Mouse (Mus musculus) bone marrow, adult 2 months (tissue): ENCODE measurements around the gene Trim63. TPM values are rescaled to one million over a fixed set of nuclear protein-coding genes. Genes with fewer than 3 reads are reported as not detected.
"Not testable (repeated sequence)": the region's sequence is repeated elsewhere in the genome, so short reads cannot be mapped to it uniquely, and the experiment has no call there.

Source experiments
- H3K27ac ChIP-seq: fragments of 200-500 bp; 2 replicates; pipeline ENCODE4 v1.5.1; 2012; ENCODE audit warnings: low read depth, mild to moderate bottlenecking, control low read depth, inconsistent platforms, low read length; ENCODE audit not compliant: control insufficient read depth, poor library complexity, insufficient read depth
- H3K4me1 ChIP-seq: fragments of 200-500 bp; 2 replicates; pipeline ENCODE4 v1.6.1; 2011; ENCODE audit warnings: low read length; ENCODE audit not compliant: control insufficient read depth, insufficient read depth
- H3K4me3 ChIP-seq: fragments of 200-500 bp; replicated peaks from 2 replicates; pipeline ENCODE3; 2011; ENCODE audit warnings: mild to moderate bottlenecking, low read depth, low read length, control low read depth; ENCODE audit not compliant: control insufficient read depth
- CTCF ChIP-seq: fragments of 200-500 bp; IDR thresholded peaks from 2 replicates; pipeline ENCODE4 v1.5.1; 2011; ENCODE audit warnings: low read length, control low read depth; ENCODE audit not compliant: control insufficient read depth, insufficient read depth
- POLR2A ChIP-seq: fragments of 200-500 bp; IDR thresholded peaks from 2 replicates; pipeline ENCODE4 v1.6.1; 2011; ENCODE audit warnings: low read depth, mild to moderate bottlenecking, control low read depth, low read length, borderline replicate concordance; ENCODE audit not compliant: control insufficient read depth
- WGBS: fragments of 180-500 bp; shearing (Covaris S2); methylation state at CpG from one replicate; pipeline ENCODE4 v1.1.7; 2018; 5-methylcytosine and 5-hydroxymethylcytosine counted together
- polyA plus RNA-seq: library from polyadenylated mRNA; stranded (reverse); fragments of >200 nt; gene quantifications from 2 replicates; pipeline ENCODE4 v1.2.4, GENCODE M21; 2011; ENCODE audit warnings: low replicate concordance; ENCODE audit not compliant: missing spikeins, insufficient read depth, insufficient read length

The Trim63 gene
- polyA plus RNA-seq, 1 experiment: 1.1 TPM

DNA sequence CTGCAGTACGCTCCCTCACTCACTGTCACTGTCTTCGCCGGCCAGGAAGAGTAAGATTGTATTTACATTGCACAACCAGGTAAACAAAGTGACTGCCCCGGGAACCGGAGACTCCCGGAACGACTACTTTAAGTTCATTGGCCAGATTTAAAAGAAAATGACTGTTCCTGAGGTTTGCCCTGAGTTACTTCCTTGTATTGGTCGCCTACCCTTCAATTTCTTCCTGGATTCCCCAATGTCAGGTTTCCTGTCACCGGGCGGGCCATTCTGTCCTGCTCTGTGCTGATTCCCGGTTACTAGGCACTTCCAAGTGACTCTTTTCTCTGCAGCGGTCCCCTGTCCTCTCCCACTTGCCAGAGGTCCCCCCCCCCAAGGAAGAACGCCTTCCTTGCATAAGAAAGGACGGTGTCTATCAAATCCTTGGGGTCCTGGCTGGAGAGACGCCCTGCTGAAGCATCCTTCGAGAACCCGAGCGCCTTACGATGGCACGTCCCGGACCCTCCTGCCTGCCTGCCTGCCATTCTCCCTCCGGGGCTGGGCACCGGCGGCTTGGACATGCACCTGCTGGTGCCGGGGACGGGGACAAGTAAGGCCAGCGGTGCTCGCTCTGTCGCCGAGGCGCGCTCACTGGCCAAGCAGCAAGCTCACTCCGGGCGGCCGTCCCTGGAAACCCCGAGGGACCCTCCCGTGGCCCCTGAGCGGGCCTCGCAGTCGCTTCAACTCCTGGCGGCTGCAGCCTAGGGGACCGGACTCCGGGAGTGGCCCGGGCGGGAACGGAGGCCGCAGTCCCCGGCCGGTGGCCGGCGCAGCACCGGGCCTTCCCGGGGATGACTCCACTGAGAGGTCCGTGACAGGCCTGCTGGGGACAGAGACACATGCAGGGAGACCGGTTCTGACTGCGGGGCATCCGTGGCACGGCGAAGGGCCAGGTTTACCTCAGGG lies 28.4 kb upstream of the Trim63 start:
- Histone ChIP-seq H3K4me1 (peaks cover 2% of the 10 kb centered on the region; the same call in 1 of the 2 replicates), H3K27ac (peak overlapping the region; percentile 41), H3K4me3 (peak overlapping the region; percentile 98)
- under 1% methylated on average over 59 of the region's 59 CpGs for WGBS
- no peak for TF ChIP-seq CTCF
- TF ChIP-seq POLR2A: no peak

DNA sequence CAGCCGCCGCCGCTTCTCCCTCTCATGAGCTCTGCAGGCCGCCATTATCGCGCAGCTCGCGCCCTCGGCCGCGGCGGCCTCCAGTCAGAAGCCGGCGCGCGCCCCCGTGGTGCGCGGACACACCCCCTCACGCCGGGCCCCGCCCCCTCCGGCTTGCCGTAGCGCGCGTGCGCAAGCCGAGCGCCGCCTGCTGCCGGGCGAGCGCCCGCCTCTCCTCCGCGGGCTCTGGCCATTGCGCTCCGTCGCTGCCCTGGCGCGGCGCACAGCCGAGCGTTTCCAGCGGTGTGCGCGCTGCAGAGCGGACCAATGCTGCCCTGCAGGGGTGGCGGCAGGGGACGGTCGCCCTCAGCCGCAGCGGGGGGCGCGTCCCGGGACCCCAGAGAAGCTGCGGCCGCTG lies 27.8 kb upstream of the Trim63 start:
- H3K27ac ChIP-seq: peak overlapping the region; percentile 100

DNA sequence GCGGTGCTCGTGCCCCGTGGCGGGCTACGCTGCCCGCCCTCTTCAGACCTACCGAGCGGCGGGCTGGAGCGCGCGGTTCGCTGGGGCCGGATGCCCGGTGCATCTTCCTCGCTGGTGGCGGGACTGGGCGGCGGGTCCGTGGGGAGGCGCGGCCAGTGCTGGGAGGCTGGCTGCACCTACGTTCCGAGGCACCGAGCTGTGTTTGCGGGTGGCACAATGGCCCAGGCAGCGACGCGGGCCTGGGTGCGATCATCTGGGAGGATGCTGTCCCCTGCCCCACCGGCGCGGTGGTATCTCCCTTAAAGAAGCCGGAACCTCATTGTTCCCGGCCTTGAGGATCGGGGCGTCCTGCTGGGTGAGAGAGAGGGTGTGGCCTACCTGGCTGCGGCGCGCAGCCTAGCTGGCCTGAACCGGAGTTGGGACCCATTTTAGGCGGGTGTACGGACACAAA lies 27.3 kb upstream of the Trim63 start, which contains the start of gene Pdik1l:
TSS of gene Pdik1l (minus strand) at position 321 of the 451 bp plus-strand sequence.
- Histone ChIP-seq H3K4me3 (peak within 1 kb of the TSS; percentile 99), H3K4me1 (peaks cover 2% of the 10 kb centered on the region; the same call in 1 of the 2 replicates), H3K27ac (peak within 1 kb of the TSS; percentile 100)
- WGBS: under 1% methylated on average over 43 of the region's 43 CpGs
- TF ChIP-seq POLR2A: peak; percentile 73; the same call in 1 of the 2 replicates
- no peak for TF ChIP-seq CTCF

More for the DNA sequence above, 27.8 kb upstream of the Trim63 start:
- TF ChIP-seq POLR2A (peak; percentile 86; the same call in 1 of the 2 replicates), CTCF (no peak)
- peaks cover 2% of the 10 kb centered on the region; the same call in 1 of the 2 replicates for H3K4me1 ChIP-seq
- under 1% methylated on average over 58 of the region's 59 CpGs for WGBS
- peak overlapping the region; percentile 99 for H3K4me3 ChIP-seq

DNA sequence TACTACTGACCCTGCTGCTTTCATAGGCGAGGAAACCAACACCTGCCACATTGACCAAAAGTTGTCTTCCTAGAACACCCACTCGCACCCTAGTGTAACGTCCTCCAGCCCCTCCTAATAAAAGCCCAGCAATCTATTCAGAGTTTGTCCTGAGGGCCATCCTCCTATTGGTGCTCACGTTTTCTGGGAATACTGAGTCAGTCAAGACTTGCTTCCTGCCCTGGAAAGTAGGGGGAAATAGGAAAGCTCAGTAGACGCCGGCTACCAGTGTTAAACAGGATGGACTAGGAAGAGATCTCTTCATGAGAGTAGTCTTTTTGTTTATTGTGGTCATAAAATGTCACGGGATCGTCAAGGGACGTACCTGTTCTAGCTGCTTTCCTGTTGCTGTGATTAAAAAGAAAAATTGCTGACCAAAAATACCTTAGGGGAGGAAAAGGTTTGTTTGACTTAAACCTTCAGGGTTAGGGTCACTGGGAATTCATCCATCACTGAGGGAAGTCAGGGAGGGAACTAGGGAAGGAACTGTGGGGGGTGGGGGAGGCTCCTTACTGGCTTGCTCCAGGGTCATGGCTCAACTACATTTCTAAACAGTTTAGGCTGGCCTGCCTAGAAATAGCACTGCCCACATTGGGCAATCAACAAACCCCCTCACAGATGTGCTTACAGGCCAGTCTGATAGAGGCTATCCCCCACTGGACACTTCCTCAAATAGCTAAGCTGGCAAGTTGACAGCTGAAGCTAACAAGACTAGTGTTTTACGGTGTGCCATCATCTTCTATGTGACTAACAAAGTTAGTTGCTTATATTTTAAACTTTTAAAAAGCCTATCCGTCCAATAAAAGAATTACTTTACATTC lies 26.3 kb upstream of the Trim63 start:
- Histone ChIP-seq H3K4me1 (peaks cover 2% of the 10 kb centered on the region; the same call in 1 of the 2 replicates), H3K4me3 (peak overlapping the region; percentile 46), H3K27ac (peak overlapping the region; percentile 100; the same call in 1 of the 2 replicates)
- TF ChIP-seq CTCF (no peak), POLR2A (no peak)
- WGBS: 28% methylated on average over 11 of the region's 11 CpGs

DNA sequence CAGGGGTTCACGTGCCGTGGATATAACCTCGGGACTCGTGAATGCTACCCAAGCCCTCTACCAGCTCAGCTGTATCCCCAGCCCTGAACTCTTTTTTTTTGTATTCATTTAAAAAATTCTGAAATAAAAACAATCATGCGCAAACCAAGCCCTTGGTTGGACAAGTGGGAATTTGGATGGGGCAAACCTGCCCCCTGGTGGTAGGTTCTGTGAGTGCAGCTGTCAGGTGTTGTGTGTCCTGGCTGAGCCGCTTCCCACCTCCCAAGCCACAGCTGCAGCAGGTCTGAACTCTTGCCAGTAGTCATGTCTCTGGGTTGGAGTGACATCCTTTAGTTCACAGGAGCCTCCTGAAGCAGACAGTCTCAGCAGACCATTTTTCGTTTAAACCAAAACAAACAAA lies 22.9 kb upstream of the Trim63 start:
- WGBS: 16% methylated on average over 7 of the region's 7 CpGs
- no peak overlapping the region for H3K4me3 ChIP-seq
- TF ChIP-seq CTCF: peak; percentile 93
- no peak for TF ChIP-seq POLR2A
- H3K27ac ChIP-seq: no peak overlapping the region
- H3K4me1 ChIP-seq: no peaks in the 10 kb centered on the region; the same call in 1 of the 2 replicates

DNA sequence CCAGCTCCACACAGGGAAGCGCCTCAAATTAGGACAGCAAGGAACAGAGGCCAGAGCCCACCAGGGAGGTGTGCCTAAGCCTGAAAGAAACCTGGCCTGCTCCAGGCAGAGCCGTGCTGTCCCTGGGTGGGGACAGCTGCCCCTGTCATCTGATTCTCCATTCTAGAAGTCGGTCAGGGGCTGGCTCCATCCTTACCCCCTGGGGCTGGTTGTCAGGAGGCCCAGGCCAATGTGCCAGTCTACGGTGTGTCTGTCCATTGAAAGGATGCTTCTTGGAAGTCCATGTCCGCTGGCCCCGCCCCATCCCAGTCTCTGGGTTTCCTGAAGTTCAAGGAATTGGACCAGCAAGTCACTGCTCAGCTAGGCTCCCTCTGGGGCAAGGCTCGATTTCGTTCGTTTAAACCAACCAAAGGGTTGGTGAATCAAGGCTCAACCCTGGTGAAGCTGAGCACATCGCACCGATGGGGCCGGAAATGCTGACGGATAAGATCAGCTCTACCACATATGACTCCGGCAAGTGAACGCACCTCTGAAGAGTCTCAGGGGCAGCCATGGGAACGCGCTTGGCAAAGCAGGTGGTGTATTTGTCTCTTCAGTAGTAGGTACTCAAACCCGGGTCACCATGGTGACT lies 21.7 kb upstream of the Trim63 start:
- Histone ChIP-seq H3K4me3 (no peak overlapping the region), H3K27ac (no peak overlapping the region), H3K4me1 (no peaks in the 10 kb centered on the region; the same call in 1 of the 2 replicates)
- WGBS: 67% methylated on average over 18 of the region's 18 CpGs
- no peak for TF ChIP-seq CTCF
- TF ChIP-seq POLR2A: no peak

DNA sequence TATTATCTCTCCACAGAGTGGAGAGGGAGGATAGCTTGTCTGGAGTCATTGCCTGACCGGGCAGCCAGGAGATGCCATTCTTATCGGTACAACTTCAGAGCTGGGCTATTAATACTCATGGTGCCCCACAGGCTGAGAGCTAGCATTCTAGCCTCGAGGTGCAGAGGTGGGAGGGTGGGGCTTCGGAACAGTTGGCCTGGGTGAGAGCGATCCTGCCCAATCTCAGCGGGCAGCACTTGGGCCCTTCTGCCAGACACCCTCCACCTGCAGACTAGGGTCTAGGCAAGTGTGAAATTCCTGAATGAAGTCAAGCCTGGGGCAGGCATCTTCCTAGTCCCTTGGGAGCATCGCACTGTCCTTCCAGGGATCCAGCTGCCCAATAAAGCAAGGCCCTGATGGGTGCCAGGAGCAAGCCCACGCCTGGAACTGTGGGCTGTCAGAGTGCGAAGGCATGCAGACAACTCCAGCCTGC lies 21.2 kb upstream of the Trim63 start:
- H3K4me3 ChIP-seq: no peak overlapping the region
- TF ChIP-seq POLR2A: no peak
- TF ChIP-seq CTCF: no peak
- WGBS: 52% methylated on average over 9 of the region's 9 CpGs
- H3K4me1 ChIP-seq: no peaks in the 10 kb centered on the region; the same call in 1 of the 2 replicates
- H3K27ac ChIP-seq: no peak overlapping the region

DNA sequence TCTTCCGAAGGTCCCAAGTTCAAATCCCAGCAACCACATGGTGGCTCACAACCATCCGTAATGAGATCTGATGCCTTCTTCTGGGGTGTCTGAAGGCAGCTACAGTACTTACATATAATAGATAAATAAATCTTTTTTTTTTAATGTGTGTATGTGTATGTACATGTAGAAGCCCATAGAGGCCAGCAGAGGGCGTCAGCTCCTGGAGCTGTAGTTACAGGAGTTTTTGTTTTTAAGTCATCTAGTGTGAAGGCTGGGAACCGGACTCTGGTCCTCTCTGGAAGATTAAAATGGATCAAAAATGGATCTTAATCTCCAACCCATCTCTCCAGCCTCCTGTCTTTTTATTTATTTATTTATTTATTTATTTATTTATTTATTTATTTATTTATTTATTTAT lies 18.8 kb upstream of the Trim63 start:
- WGBS: 88% methylated on average over 4 of the region's 4 CpGs
- H3K4me1 ChIP-seq, H3K27ac ChIP-seq, H3K4me3 ChIP-seq: not testable (repeated sequence)
